In the genomic region with DNA sequence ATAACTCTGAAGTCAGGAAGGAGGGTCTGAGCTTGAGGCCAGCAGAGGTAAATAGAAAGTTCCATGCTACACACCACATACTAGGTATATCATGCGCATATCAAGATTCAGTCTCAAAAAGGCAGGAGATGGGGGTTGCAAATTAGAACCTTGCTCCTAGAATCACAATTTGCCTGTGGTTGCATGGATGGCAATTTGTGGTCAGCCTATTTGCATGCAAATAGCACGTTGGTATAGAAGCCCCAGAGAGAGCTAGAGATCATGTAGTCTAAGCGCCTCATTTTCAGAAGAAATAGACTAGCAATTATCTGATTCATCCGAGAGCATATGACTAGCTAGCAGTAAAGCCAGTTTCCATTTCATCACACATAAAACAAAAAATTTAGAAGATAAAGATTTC, we compare ENCODE assay signal across 22 mouse cellular contexts. TPM values are rescaled to one million over a fixed set of nuclear protein-coding genes. Genes with fewer than 3 reads are reported as not detected.
A peak's percentile ranks its signal among the peaks of the same experiment; 100 is the strongest.
DNase-seq lines count a peak whose midpoint lies in the region; ATAC-seq and TF ChIP-seq lines count a peak whose summit lies in the region.
"Had no signal": no experiment of that assay in that cellular context is flagged by ENCODE, and none has a peak within 500 bp of the region (broad histone marks: within the 10 kb centered on the region; RNA-seq: fewer than 3 reads in every experiment).

No protein-coding gene starts in this region.

- 50% methylated on average over 4 of the region's 4 CpGs for WGBS in hindbrain, embryonic 13.5 days
- 45% methylated on average over 4 of the region's 4 CpGs for WGBS in hindbrain, embryonic 16.5 days
- WGBS in neural tube, embryonic 13.5 days: 44% methylated on average over 4 of the region's 4 CpGs
- 74% methylated on average over 4 of the region's 4 CpGs for WGBS in liver, postnatal 0 days (ENCODE audit: insufficient replicate concordance)
- WGBS in heart, embryonic 11.5 days (ENCODE audit: insufficient replicate concordance): 79% methylated on average over 4 of the region's 4 CpGs

- ATAC-seq in hindbrain, embryonic 13.5 days (ENCODE audit: low FRiP score): no peak
- no peak for ATAC-seq in hindbrain, embryonic 16.5 days
- no peak for ATAC-seq in neural tube, embryonic 13.5 days (ENCODE audit: low read depth)
- ATAC-seq in liver, postnatal 0 days: no peak
- no peak for ATAC-seq in heart, embryonic 11.5 days (replicated peaks; ENCODE audit: insufficient number of reproducible peaks, low FRiP score, low TSS enrichment)
- ATAC-seq: liver, embryonic 12.5 days had no signal

- DNase-seq in neural tube, embryonic 10.5 days (ENCODE audit: extremely low spot score, low spot score): no peak
- peak; percentile 48 for DNase-seq in brain, embryonic 14.5 days (ENCODE audit: low read depth)
- no peak for DNase-seq in liver, postnatal 0 days
- DNase-seq: adrenal gland, postnatal 14 days; cerebellum, adult 11-12 months; cerebellum, postnatal 14 days; kidney, adult 8-10 months; kidney, postnatal 14 days; layer of hippocampus, adult 9-11 months; lung, embryonic 14.5 days; lung, postnatal 36 days; retina, postnatal 1 day; right cerebral cortex, postnatal 4 days; thymus, postnatal 14 days had no signal

- no peak for TF ChIP-seq CTCF in brain, embryonic 14.5 days (IDR thresholded peaks at IDR 0.05; ENCODE audit: borderline replicate concordance, extremely low read depth, insufficient read depth, insufficient read length)
- no peak for TF ChIP-seq CTCF in liver, postnatal 0 days (IDR thresholded peaks at IDR 0.05; ENCODE audit: low read depth)

- no peaks in the 10 kb centered on the region for H3K27me3 ChIP-seq in hindbrain, embryonic 13.5 days
- H3K27me3 ChIP-seq in hindbrain, embryonic 16.5 days (replicated peaks; ENCODE audit: control insufficient read depth, insufficient read depth, low read length): no peaks in the 10 kb centered on the region
- H3K27me3 ChIP-seq in neural tube, embryonic 13.5 days: no peaks in the 10 kb centered on the region
- no peaks in the 10 kb centered on the region for H3K27me3 ChIP-seq in liver, postnatal 0 days (ENCODE audit: insufficient read depth, low read length)
- no peaks in the 10 kb centered on the region for H3K27me3 ChIP-seq in heart, embryonic 11.5 days (ENCODE audit: control insufficient read depth, insufficient read depth, low read length)
- H3K27me3 ChIP-seq: heart, embryonic 13.5 days; limb, embryonic 12.5 days; liver, embryonic 12.5 days had no signal

- peak overlapping the region; percentile 64; the same call in 1 of the 2 replicates for H3K27ac ChIP-seq in hindbrain, embryonic 13.5 days
- H3K27ac ChIP-seq in hindbrain, embryonic 16.5 days (ENCODE audit: low read depth, low read length): no peak overlapping the region
- peak overlapping the region; percentile 38; the same call in 1 of the 2 replicates for H3K27ac ChIP-seq in neural tube, embryonic 13.5 days (replicated peaks)
- no peak overlapping the region for H3K27ac ChIP-seq in liver, postnatal 0 days (ENCODE audit: low read depth)
- no peak overlapping the region for H3K27ac ChIP-seq in heart, embryonic 11.5 days (ENCODE audit: low read depth, low read length)
- H3K27ac ChIP-seq: heart, embryonic 13.5 days; limb, embryonic 12.5 days; liver, embryonic 12.5 days had no signal

- TF ChIP-seq POLR2A in brain, embryonic 14.5 days (IDR thresholded peaks at IDR 0.05; ENCODE audit: borderline replicate concordance, extremely low read depth, insufficient read depth, insufficient read length, poor library complexity, severe bottlenecking): no peak

- H3K36me3 ChIP-seq in hindbrain, embryonic 13.5 days: peaks cover 7% of the 10 kb centered on the region
- no peaks in the 10 kb centered on the region; the same call in 1 of the 2 replicates for H3K36me3 ChIP-seq in hindbrain, embryonic 16.5 days (ENCODE audit: control insufficient read depth, insufficient read depth, low read length)
- peaks cover 7% of the 10 kb centered on the region; the same call in 1 of the 2 replicates for H3K36me3 ChIP-seq in neural tube, embryonic 13.5 days
- H3K36me3 ChIP-seq in liver, postnatal 0 days (replicated peaks; ENCODE audit: insufficient read depth, low read length): peaks cover 5% of the 10 kb centered on the region; the same call in 1 of the 2 replicates
- H3K36me3 ChIP-seq in heart, embryonic 11.5 days (ENCODE audit: control insufficient read depth, insufficient read depth, low read length): no peaks in the 10 kb centered on the region
- H3K36me3 ChIP-seq: heart, embryonic 13.5 days; limb, embryonic 12.5 days had no signal

- no peak overlapping the region for H3K9ac ChIP-seq in hindbrain, embryonic 13.5 days
- H3K9ac ChIP-seq in hindbrain, embryonic 16.5 days (ENCODE audit: low read depth, low read length): no peak overlapping the region
- no peak overlapping the region for H3K9ac ChIP-seq in neural tube, embryonic 13.5 days
- H3K9ac ChIP-seq in liver, postnatal 0 days (replicated peaks): no peak overlapping the region
- no peak overlapping the region for H3K9ac ChIP-seq in heart, embryonic 11.5 days (ENCODE audit: low read depth, low read length)
- H3K9ac ChIP-seq: heart, embryonic 13.5 days; limb, embryonic 12.5 days; liver, embryonic 12.5 days; lung, embryonic 14.5 days had no signal

- peaks cover 7% of the 10 kb centered on the region for H3K4me1 ChIP-seq in hindbrain, embryonic 13.5 days (replicated peaks)
- H3K4me1 ChIP-seq in hindbrain, embryonic 16.5 days (ENCODE audit: control insufficient read depth, insufficient read depth, low read depth, low read length): no peaks in the 10 kb centered on the region; the same call in 1 of the 2 replicates
- H3K4me1 ChIP-seq in neural tube, embryonic 13.5 days (replicated peaks): peaks cover 15% of the 10 kb centered on the region
- H3K4me1 ChIP-seq in liver, postnatal 0 days (ENCODE audit: insufficient read depth): peaks cover 11% of the 10 kb centered on the region
- H3K4me1 ChIP-seq in heart, embryonic 11.5 days (ENCODE audit: control insufficient read depth, insufficient read depth, low read length): peaks cover 12% of the 10 kb centered on the region
- H3K4me1 ChIP-seq: limb, embryonic 12.5 days had no signal

- no peak overlapping the region for H3K4me2 ChIP-seq in hindbrain, embryonic 13.5 days
- no peak overlapping the region for H3K4me2 ChIP-seq in hindbrain, embryonic 16.5 days (ENCODE audit: low read length)
- no peak overlapping the region for H3K4me2 ChIP-seq in neural tube, embryonic 13.5 days
- no peak overlapping the region for H3K4me2 ChIP-seq in liver, postnatal 0 days (ENCODE audit: low read depth, low read length)
- H3K4me2 ChIP-seq in heart, embryonic 11.5 days: no peak overlapping the region
- H3K4me2 ChIP-seq: heart, embryonic 13.5 days; limb, embryonic 12.5 days; liver, embryonic 12.5 days; lung, embryonic 14.5 days had no signal

- TF ChIP-seq EP300 in liver, postnatal 0 days (IDR thresholded peaks at IDR 0.05; ENCODE audit: low read depth): no peak

- H3K4me3 ChIP-seq in hindbrain, embryonic 13.5 days: no peak overlapping the region
- H3K4me3 ChIP-seq in hindbrain, embryonic 16.5 days (ENCODE audit: low read length): no peak overlapping the region
- H3K4me3 ChIP-seq in neural tube, embryonic 13.5 days: no peak overlapping the region
- no peak overlapping the region for H3K4me3 ChIP-seq in liver, postnatal 0 days (ENCODE audit: low read depth, low read length)
- no peak overlapping the region for H3K4me3 ChIP-seq in heart, embryonic 11.5 days (ENCODE audit: low read depth, low read length)
- H3K4me3 ChIP-seq: heart, embryonic 13.5 days; limb, embryonic 12.5 days; liver, embryonic 12.5 days; myocyte had no signal

- no peaks in the 10 kb centered on the region for H3K9me3 ChIP-seq in hindbrain, embryonic 13.5 days
- no peaks in the 10 kb centered on the region for H3K9me3 ChIP-seq in hindbrain, embryonic 16.5 days (ENCODE audit: control insufficient read depth, low read length)
- H3K9me3 ChIP-seq in neural tube, embryonic 13.5 days: no peaks in the 10 kb centered on the region
- no peaks in the 10 kb centered on the region for H3K9me3 ChIP-seq in liver, postnatal 0 days (ENCODE audit: low read length)
- H3K9me3 ChIP-seq in heart, embryonic 11.5 days (replicated peaks; ENCODE audit: control insufficient read depth, low read length): no peaks in the 10 kb centered on the region
- H3K9me3 ChIP-seq: heart, embryonic 13.5 days; limb, embryonic 12.5 days; liver, embryonic 12.5 days had no signal

RNA-seq across cellular contexts. Expression of gene Synj1, which starts 11.3 kb away (rescaled TPM):
- 40.5 and 41.4 TPM in 2 replicates for polyA plus RNA-seq in hindbrain, embryonic 13.5 days (2015; fragmentation: Nextera tagmentation; extraction: Ambion mirVana)
- 48.6 and 50.3 TPM in 2 replicates for polyA plus RNA-seq in hindbrain, embryonic 16.5 days (2015; fragmentation: Nextera tagmentation; extraction: Ambion mirVana)
- 35.2 and 38.2 TPM in 2 replicates for polyA plus RNA-seq in neural tube, embryonic 13.5 days (2015; fragmentation: Nextera tagmentation; extraction: Ambion mirVana)
- polyA plus RNA-seq in brain, embryonic 14.5 days (2012; rRNA removed): 66.0 and 90.7 TPM in 2 replicates
- polyA plus RNA-seq in liver, postnatal 0 days (2015; fragmentation: Nextera tagmentation; extraction: Ambion mirVana): 8.2 and 8.6 TPM in 2 replicates
- 15.2 and 22.1 TPM in 2 replicates for polyA plus RNA-seq in heart, embryonic 11.5 days (2014; fragmentation: Nextera tagmentation; extraction: Ambion mirVana)

RNA-seq across cellular contexts. Expression of gene Paxbp1, which starts 44.5 kb away (rescaled TPM):
- polyA plus RNA-seq in hindbrain, embryonic 13.5 days (2015; fragmentation: Nextera tagmentation; extraction: Ambion mirVana): 77.1 and 79.7 TPM in 2 replicates
- polyA plus RNA-seq in hindbrain, embryonic 16.5 days (2015; fragmentation: Nextera tagmentation; extraction: Ambion mirVana): 48.8 and 60.2 TPM in 2 replicates
- 61.8 and 73.5 TPM in 2 replicates for polyA plus RNA-seq in neural tube, embryonic 13.5 days (2015; fragmentation: Nextera tagmentation; extraction: Ambion mirVana)
- polyA plus RNA-seq in brain, embryonic 14.5 days (2012; rRNA removed): 148 and 160 TPM in 2 replicates
- polyA plus RNA-seq in liver, postnatal 0 days (2015; fragmentation: Nextera tagmentation; extraction: Ambion mirVana): 10.3 and 10.9 TPM in 2 replicates
- 55.5 and 56.4 TPM in 2 replicates for polyA plus RNA-seq in heart, embryonic 11.5 days (2014; fragmentation: Nextera tagmentation; extraction: Ambion mirVana)

Comparison
In these comparisons a context has a peak if more than half of its experiments do, and no peak if none do; other contexts are left out.
1. H3K27ac ChIP-seq: peak in hindbrain, embryonic 13.5 days (single experiment) and neural tube, embryonic 13.5 days (single experiment); none in hindbrain, embryonic 16.5 days (single experiment), liver, postnatal 0 days (single experiment) and heart, embryonic 11.5 days (single experiment).